Mouse (Mus musculus) lung, postnatal 0 days (tissue): ENCODE data around the gene Arfgap2.

Experiments
- CTCF ChIP-seq: IDR thresholded peaks from 2 replicates; pipeline ENCODE4 v1.5.1; 2016; ENCODE audit warnings: antibody characterized with exemption, mild to moderate bottlenecking
- EP300 ChIP-seq: IDR thresholded peaks from 2 replicates; pipeline ENCODE4 v1.6.1; 2016; ENCODE audit warnings: antibody characterized with exemption, mild to moderate bottlenecking, control low read depth

GRCm38 (mm10) chr2:91324761-91325421 is 60.1 kb downstream of the Arfgap2 start:
- TF ChIP-seq CTCF (no peak), EP300 (peak; percentile 77)
